Mouse (Mus musculus) erythroblast, embryonic 14.5 days (primary cell): Measurements from ENCODE around the gene Akap9.

Experiments used
- GATA1 ChIP-seq: IDR thresholded peaks from 2 replicates; pipeline ENCODE4 v1.6.1; 2012; ENCODE audit warnings: low read length, inconsistent platforms, mixed read lengths
- TAL1 ChIP-seq: IDR thresholded peaks from 3 replicates; pipeline ENCODE4 v1.6.1; 2012; ENCODE audit warnings: low read length, inconsistent platforms, mixed read lengths

DNA sequence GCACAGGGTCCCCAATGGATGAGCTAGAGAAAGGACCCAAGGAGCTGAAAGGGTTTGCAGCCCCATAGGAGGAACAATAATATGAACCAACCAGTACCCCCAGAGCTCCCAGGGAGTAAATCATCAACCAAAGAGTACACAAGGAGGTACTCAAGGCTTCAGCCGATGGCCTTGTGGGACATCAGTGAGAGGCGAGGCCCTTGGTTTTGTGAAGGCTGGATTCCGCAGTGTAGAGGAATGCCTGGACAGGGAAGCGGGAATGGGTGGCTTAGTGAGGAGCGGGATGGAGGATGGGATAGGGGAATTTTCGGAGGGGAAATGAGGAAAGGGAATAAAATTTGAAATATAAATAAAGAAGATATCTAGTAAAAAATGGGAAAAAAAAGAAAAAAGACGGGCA, 157.1 kb downstream of the Akap9 start:
- no peak for TF ChIP-seq TAL1
- TF ChIP-seq GATA1 = no peak
